In genomic region chr7:28806869-28807268, GRCm38 (mm10) we compare ENCODE assay signal across 14 mouse cellular contexts. TPM values are rescaled to one million over a fixed set of nuclear protein-coding genes. Genes with fewer than 3 reads are reported as not detected.
DNase-seq lines count a peak whose midpoint lies in the region; ATAC-seq and TF ChIP-seq lines count a peak whose summit lies in the region.
"Had no signal": no experiment of that assay in that cellular context is flagged by ENCODE, and none has a peak within 500 bp of the region (broad histone marks: within the 10 kb centered on the region; RNA-seq: fewer than 3 reads in every experiment).

No protein-coding gene starts in this region.

- no peak for DNase-seq in hindbrain, postnatal 0 days (ENCODE audit: low spot score)
- peak; percentile 73 for DNase-seq in thymus, postnatal 0 days (ENCODE audit: low spot score)
- DNase-seq in thymus, adult 18-20 months: no peak
- DNase-seq in T-cell, adult 2 months (ENCODE audit: low spot score): peak; percentile 43
- no peak for DNase-seq in yolk sac, embryonic 10.5 days (ENCODE audit: low spot score)
- no peak for DNase-seq in layer of hippocampus, postnatal 10 days (ENCODE audit: low spot score in 2 of 2)
- DNase-seq: thymus, postnatal 36 days had no signal

- peak; percentile 45 for TF ChIP-seq CTCF in hindbrain, postnatal 0 days (IDR thresholded peaks at IDR 0.05; ENCODE audit: low read depth)

- H3K27ac ChIP-seq in hindbrain, postnatal 0 days: no peak overlapping the region
- H3K27ac ChIP-seq in hindbrain, embryonic 16.5 days (ENCODE audit: low read depth, low read length): no peak overlapping the region

- no peaks in the 10 kb centered on the region for H3K36me3 ChIP-seq in hindbrain, postnatal 0 days (ENCODE audit: insufficient read depth, low read length)
- H3K36me3 ChIP-seq in hindbrain, embryonic 16.5 days (ENCODE audit: control insufficient read depth, insufficient read depth, low read length): no peaks in the 10 kb centered on the region
- H3K36me3 ChIP-seq: embryonic facial prominence, embryonic 15.5 days; midbrain, embryonic 13.5 days had no signal

- H3K9ac ChIP-seq in hindbrain, postnatal 0 days (replicated peaks; ENCODE audit: low read length): no peak overlapping the region
- no peak overlapping the region for H3K9ac ChIP-seq in hindbrain, embryonic 16.5 days (ENCODE audit: low read depth, low read length)
- H3K9ac ChIP-seq: embryonic facial prominence, embryonic 15.5 days; midbrain, embryonic 13.5 days had no signal

- peaks cover 7% of the 10 kb centered on the region for H3K4me1 ChIP-seq in hindbrain, postnatal 0 days (ENCODE audit: insufficient read depth, low read length)
- H3K4me1 ChIP-seq in hindbrain, embryonic 16.5 days (ENCODE audit: control insufficient read depth, insufficient read depth, low read depth, low read length): peaks cover 16% of the 10 kb centered on the region

- H3K4me2 ChIP-seq in hindbrain, postnatal 0 days (ENCODE audit: low read depth, low read length): no peak overlapping the region
- no peak overlapping the region for H3K4me2 ChIP-seq in hindbrain, embryonic 16.5 days (ENCODE audit: low read length)

- no peak for ATAC-seq in hindbrain, postnatal 0 days
- ATAC-seq in hindbrain, embryonic 16.5 days: no peak
- ATAC-seq: forebrain, embryonic 16.5 days; midbrain, embryonic 13.5 days; Patski had no signal

- no peaks in the 10 kb centered on the region for H3K9me3 ChIP-seq in hindbrain, postnatal 0 days (ENCODE audit: low read length)
- no peaks in the 10 kb centered on the region for H3K9me3 ChIP-seq in hindbrain, embryonic 16.5 days (ENCODE audit: control insufficient read depth, low read length)
- H3K9me3 ChIP-seq: embryonic facial prominence, embryonic 15.5 days; hindbrain, embryonic 12.5 days; lung, embryonic 15.5 days; midbrain, embryonic 13.5 days had no signal

- no peak overlapping the region for H3K4me3 ChIP-seq in hindbrain, postnatal 0 days (ENCODE audit: low read length)
- no peak overlapping the region for H3K4me3 ChIP-seq in hindbrain, embryonic 16.5 days (ENCODE audit: low read length)
- H3K4me3 ChIP-seq: embryonic facial prominence, embryonic 15.5 days; hindbrain, embryonic 12.5 days had no signal

- 65% methylated on average over 4 of the region's 4 CpGs for whole genome bisulfite sequencing in hindbrain, postnatal 0 days
- WGBS in hindbrain, embryonic 16.5 days: 66% methylated on average over 4 of the region's 4 CpGs

- no peaks in the 10 kb centered on the region for H3K27me3 ChIP-seq in hindbrain, postnatal 0 days (ENCODE audit: insufficient read depth, low read length)
- H3K27me3 ChIP-seq in hindbrain, embryonic 16.5 days (replicated peaks; ENCODE audit: control insufficient read depth, insufficient read depth, low read length): no peaks in the 10 kb centered on the region
- H3K27me3 ChIP-seq: embryonic facial prominence, embryonic 15.5 days; hindbrain, embryonic 12.5 days; lung, embryonic 15.5 days; midbrain, embryonic 13.5 days; Patski had no signal

RNA-seq across cellular contexts. Expression of gene Hnrnpl, which starts 1.5 kb away (rescaled TPM):
- total RNA-seq in hindbrain, postnatal 0 days (2014; rRNA removed): 233 and 275 TPM in 2 replicates
- polyA plus RNA-seq in hindbrain, postnatal 0 days (2015; fragmentation: Nextera tagmentation; extraction: Ambion mirVana): 179 and 191 TPM in 2 replicates
- polyA plus RNA-seq in hindbrain, embryonic 16.5 days (2015; fragmentation: Nextera tagmentation; extraction: Ambion mirVana): 117 and 127 TPM in 2 replicates
- polyA plus RNA-seq in thymus, postnatal 0 days (2015; fragmentation: Nextera tagmentation; extraction: Ambion mirVana): 285 and 358 TPM in 2 replicates
- 100 to 1,000 TPM; 441 to 521 TPM for total RNA-seq in layer of hippocampus, postnatal 10 days (2021)

RNA-seq across cellular contexts. Expression of gene Rinl, which starts 18.1 kb away (rescaled TPM):
- 1.2 TPM in 2 replicates for total RNA-seq in hindbrain, postnatal 0 days (2014; rRNA removed)
- polyA plus RNA-seq in hindbrain, postnatal 0 days (2015; fragmentation: Nextera tagmentation; extraction: Ambion mirVana): 1.4 and 2.0 TPM in 2 replicates
- 2.8 and 2.9 TPM in 2 replicates for polyA plus RNA-seq in hindbrain, embryonic 16.5 days (2015; fragmentation: Nextera tagmentation; extraction: Ambion mirVana)
- 75.9 and 105 TPM in 2 replicates for polyA plus RNA-seq in thymus, postnatal 0 days (2015; fragmentation: Nextera tagmentation; extraction: Ambion mirVana)
- total RNA-seq in layer of hippocampus, postnatal 10 days (2021): 1 to 10 TPM; 1.5 to 2.0 TPM

RNA-seq across cellular contexts. Expression of gene Ech1, which starts 18.1 kb away (rescaled TPM):
- 95.5 and 131 TPM in 2 replicates for total RNA-seq in hindbrain, postnatal 0 days (2014; rRNA removed)
- polyA plus RNA-seq in hindbrain, postnatal 0 days (2015; fragmentation: Nextera tagmentation; extraction: Ambion mirVana): 122 and 127 TPM in 2 replicates
- polyA plus RNA-seq in hindbrain, embryonic 16.5 days (2015; fragmentation: Nextera tagmentation; extraction: Ambion mirVana): 115 and 117 TPM in 2 replicates
- 167 and 184 TPM in 2 replicates for polyA plus RNA-seq in thymus, postnatal 0 days (2015; fragmentation: Nextera tagmentation; extraction: Ambion mirVana)
- total RNA-seq in layer of hippocampus, postnatal 10 days (2021): 10 to 100 TPM; 49.1 to 50.8 TPM

RNA-seq across cellular contexts. Expression of gene Lgals4, which starts 26.8 kb away (rescaled TPM):
- 0.47 and 8.4 TPM in 2 replicates for total RNA-seq in hindbrain, postnatal 0 days (2014; rRNA removed)
- polyA plus RNA-seq in hindbrain, postnatal 0 days (2015; fragmentation: Nextera tagmentation; extraction: Ambion mirVana): 5.0 and 5.8 TPM in 2 replicates
- polyA plus RNA-seq in hindbrain, embryonic 16.5 days (2015; fragmentation: Nextera tagmentation; extraction: Ambion mirVana): 5.3 and 6.1 TPM in 2 replicates
- 10.1 and 12.0 TPM in 2 replicates for polyA plus RNA-seq in thymus, postnatal 0 days (2015; fragmentation: Nextera tagmentation; extraction: Ambion mirVana)
- total RNA-seq in layer of hippocampus, postnatal 10 days (2021): 1 to 10 TPM; 2.1 to 2.7 TPM

RNA-seq across cellular contexts. Expression of gene Nfkbib, which starts 39.6 kb away (rescaled TPM):
- total RNA-seq in hindbrain, postnatal 0 days (2014; rRNA removed): 18.2 and 22.7 TPM in 2 replicates
- 59.7 and 67.9 TPM in 2 replicates for polyA plus RNA-seq in hindbrain, postnatal 0 days (2015; fragmentation: Nextera tagmentation; extraction: Ambion mirVana)
- polyA plus RNA-seq in hindbrain, embryonic 16.5 days (2015; fragmentation: Nextera tagmentation; extraction: Ambion mirVana): 70.2 and 72.2 TPM in 2 replicates
- 70.0 and 74.9 TPM in 2 replicates for polyA plus RNA-seq in thymus, postnatal 0 days (2015; fragmentation: Nextera tagmentation; extraction: Ambion mirVana)
- 10 to 100 TPM; 32.2 to 35.8 TPM for total RNA-seq in layer of hippocampus, postnatal 10 days (2021)

Comparison
In these comparisons a context has a peak if more than half of its experiments do, and no peak if none do; other contexts are left out.
1. DNase-seq: peak in thymus, postnatal 0 days (single experiment) and T-cell, adult 2 months (single experiment); none in hindbrain, postnatal 0 days (single experiment), thymus, adult 18-20 months (0 of 2), yolk sac, embryonic 10.5 days (single experiment) and layer of hippocampus, postnatal 10 days (0 of 2).
2. RNA of gene Rinl, which starts 18.1 kb away (polyA plus RNA-seq): 75.9 to 105 TPM in thymus, postnatal 0 days; 2.8 to 2.9 TPM in hindbrain, embryonic 16.5 days and 1.4 to 2.0 TPM in hindbrain, postnatal 0 days; every median in the first group is over 10 times any median in the second.